Mouse (Mus musculus) liver, postnatal 0 days (tissue): Measurements from ENCODE around the gene Zmynd15.

Experiments used
- CTCF ChIP-seq: sonication (generic); IDR thresholded peaks from 2 replicates; pipeline ENCODE4 v1.5.1; 2016; ENCODE audit warnings: antibody characterized with exemption, low read depth
- EP300 ChIP-seq: IDR thresholded peaks from 2 replicates; pipeline ENCODE4 v1.6.1; 2016; ENCODE audit warnings: antibody characterized with exemption, low read depth, mild to moderate bottlenecking

DNA sequence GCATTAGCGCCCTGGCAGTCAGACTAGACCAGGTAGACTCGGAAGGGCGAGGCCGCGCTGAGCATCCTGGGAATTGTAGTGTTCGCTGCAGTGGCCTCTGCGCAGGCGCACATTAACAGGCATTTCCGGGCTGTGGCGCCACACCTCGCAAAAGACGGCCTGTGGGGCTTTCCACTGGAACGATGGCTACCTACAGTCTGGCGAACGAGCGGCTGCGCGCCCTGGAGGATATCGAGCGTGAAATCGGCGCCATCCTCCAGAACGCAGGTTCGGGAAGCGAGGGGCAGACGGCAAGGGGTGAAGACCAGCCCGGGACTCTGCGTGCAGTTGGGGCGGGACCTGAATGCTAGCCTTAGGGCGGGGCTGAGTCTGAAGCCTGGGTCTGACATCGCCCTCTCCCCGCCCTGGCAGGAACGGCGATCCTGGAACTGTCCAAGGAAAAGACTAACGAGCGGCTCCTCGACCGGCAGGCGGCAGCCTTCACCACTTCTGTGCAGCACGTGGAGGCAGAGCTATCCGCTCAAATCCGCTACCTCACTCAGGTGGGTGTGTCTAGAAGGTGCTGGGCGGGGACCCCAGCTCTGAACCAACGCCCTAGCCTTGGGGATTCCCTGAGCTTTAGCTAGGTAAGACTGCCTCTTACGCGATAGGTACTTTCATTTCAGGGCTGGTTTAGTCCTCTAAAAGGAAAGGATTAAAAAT is 7.3 kb upstream of the Zmynd15 start, which contains the start of gene Med11:
- TF ChIP-seq CTCF (peak; percentile 98), EP300 (no peak)
